Mouse (Mus musculus) liver, embryonic 14.5 days (tissue): ENCODE measurements around the gene Noxa1.

Experiments used
- CTCF ChIP-seq: IDR thresholded peaks from 2 replicates; pipeline ENCODE4 v1.5.1; 2016; ENCODE audit warnings: antibody characterized with exemption, low read depth, control low read depth
- EP300 ChIP-seq: IDR thresholded peaks from 2 replicates; pipeline ENCODE4 v1.6.1; 2016; ENCODE audit warnings: antibody characterized with exemption, low read depth

- no peak for TF ChIP-seq CTCF
- no peak for TF ChIP-seq EP300
These were observed 11.3 kb downstream of the Noxa1 start for GRCm38 (mm10) chr2:25083697-25084096.
